Mouse (Mus musculus) layer of hippocampus, adult 2 months (tissue): ENCODE results near the gene Ddx10. TPM values are rescaled to one million over a fixed set of nuclear protein-coding genes. Genes with fewer than 3 reads are reported as not detected.

Experiments used
- DNase-seq, 2 experiments: peaks; one replicate each; pipeline ENCODE4 v3.0.0; 2022; ENCODE audit warnings: low spot score in 2 of 2
- H3K27ac ChIP-seq: fragments of 200-600 bp; 2 replicates; pipeline ENCODE4 v1.8.1; 2022
- H3K4me3 ChIP-seq: fragments of 200-600 bp; 2 replicates; pipeline ENCODE4 v1.8.1; 2022; ENCODE audit warnings: mild to moderate bottlenecking
- CTCF ChIP-seq: fragments of 200-600 bp; conservative IDR thresholded peaks from 2 replicates; pipeline ENCODE4 v1.8.1; 2022; ENCODE audit warnings: antibody characterized with exemption, mild to moderate bottlenecking, moderate library complexity
- total RNA-seq, 2 experiments: library from RNA; stranded (reverse); gene quantifications; 2 replicates each; pipeline ENCODE4 v1.2.3; 2021

The Ddx10 gene
- total RNA-seq, 2 experiments from 2014 or later = 20.1 to 21.6 TPM

GRCm38 (mm10) chr9:53055306-53055705 is 192.5 kb downstream of the Ddx10 start:
- TF ChIP-seq CTCF = no peak
- Histone ChIP-seq H3K27ac (no peak overlapping the region), H3K4me3 (no peak overlapping the region)
- DNase-seq = no peak

Other genes starting within 250 kb of the Ddx10 start
- gene Exph5, start 53.6 kb upstream of the Ddx10 start, total RNA-seq = 1 to 10 TPM; 3.7 to 4.0 TPM
- gene Kdelc2, start 136.0 kb upstream of the Ddx10 start, total RNA-seq = 1 to 10 TPM; 5.5 to 6.1 TPM
- gene 4930550C14Rik, start 154.3 kb upstream of the Ddx10 start, total RNA-seq = not detected